Mouse (Mus musculus) lung, postnatal 0 days (tissue): ENCODE results near the gene Acer2. TPM values are rescaled to one million over a fixed set of nuclear protein-coding genes. Genes with fewer than 3 reads are reported as not detected.

Experiments
- ATAC-seq: fragments of 200-750 bp; cut with Nextera tagmentation; 2 replicates; pipeline ENCODE4 v1.8.0; 2017; ENCODE audit warnings: moderate library complexity
- DNase-seq: peaks from one replicate; pipeline ENCODE4 v3.0.0-alpha.2; 2016; ENCODE audit warnings: low spot score
- H3K27ac ChIP-seq: fragments of 300-500 bp; sonication (generic); 2 replicates; pipeline ENCODE4 v1.5.1; 2014; ENCODE audit warnings: antibody characterized with exemption, mild to moderate bottlenecking, low read length, mixed read lengths
- H3K27me3 ChIP-seq: fragments of 300-500 bp; sonication (generic); replicated peaks from 2 replicates; pipeline ENCODE4 v1.6.1; 2014; ENCODE audit warnings: low read length, mixed read lengths; ENCODE audit not compliant: insufficient read depth
- H3K36me3 ChIP-seq: fragments of 300-500 bp; sonication (generic); 2 replicates; pipeline ENCODE4 v1.6.1; 2014; ENCODE audit warnings: low read length, mixed read lengths; ENCODE audit not compliant: insufficient read depth
- H3K4me1 ChIP-seq: fragments of 300-500 bp; sonication (generic); 2 replicates; pipeline ENCODE4 v1.6.1; 2014; ENCODE audit warnings: antibody characterized with exemption, low read depth, low read length, mixed read lengths; ENCODE audit not compliant: insufficient read depth
- H3K4me2 ChIP-seq: fragments of 300-500 bp; sonication (generic); replicated peaks from 2 replicates; pipeline ENCODE4 v1.6.1; 2014; ENCODE audit warnings: low read depth, mild to moderate bottlenecking, low read length, moderate library complexity, mixed read lengths
- H3K4me3 ChIP-seq: fragments of 300-500 bp; sonication (generic); 2 replicates; pipeline ENCODE4 v1.5.1; 2014; ENCODE audit warnings: low read depth, low read length
- H3K9ac ChIP-seq: fragments of 300-500 bp; sonication (generic); replicated peaks from 2 replicates; pipeline ENCODE4 v1.6.1; 2014; ENCODE audit warnings: low read depth, mild to moderate bottlenecking
- H3K9me3 ChIP-seq: fragments of 300-500 bp; sonication (generic); 2 replicates; pipeline ENCODE4 v1.6.1; 2016; ENCODE audit warnings: low read length, mixed read lengths
- CTCF ChIP-seq: IDR thresholded peaks from 2 replicates; pipeline ENCODE4 v1.5.1; 2016; ENCODE audit warnings: antibody characterized with exemption, mild to moderate bottlenecking
- EP300 ChIP-seq: IDR thresholded peaks from 2 replicates; pipeline ENCODE4 v1.6.1; 2016; ENCODE audit warnings: antibody characterized with exemption, mild to moderate bottlenecking, control low read depth
- WGBS: fragments of 180-500 bp; shearing (Covaris S2); extraction: QIAGEN DNeasy Blood & Tissue Kit; methylation state at CpG from one replicate; pipeline ENCODE4 v1.1.7; 2014; 5-methylcytosine and 5-hydroxymethylcytosine counted together
- polyA plus RNA-seq: library from polyadenylated mRNA; unstranded; fragments of >200 nt; fragmentation: Nextera tagmentation; extraction: Ambion mirVana; gene quantifications from 2 replicates; pipeline ENCODE4 v1.2.1, GENCODE M21; 2015

The Acer2 gene
- polyA plus RNA-seq, 1 experiment from 2014 or later = 92.9 TPM

DNA sequence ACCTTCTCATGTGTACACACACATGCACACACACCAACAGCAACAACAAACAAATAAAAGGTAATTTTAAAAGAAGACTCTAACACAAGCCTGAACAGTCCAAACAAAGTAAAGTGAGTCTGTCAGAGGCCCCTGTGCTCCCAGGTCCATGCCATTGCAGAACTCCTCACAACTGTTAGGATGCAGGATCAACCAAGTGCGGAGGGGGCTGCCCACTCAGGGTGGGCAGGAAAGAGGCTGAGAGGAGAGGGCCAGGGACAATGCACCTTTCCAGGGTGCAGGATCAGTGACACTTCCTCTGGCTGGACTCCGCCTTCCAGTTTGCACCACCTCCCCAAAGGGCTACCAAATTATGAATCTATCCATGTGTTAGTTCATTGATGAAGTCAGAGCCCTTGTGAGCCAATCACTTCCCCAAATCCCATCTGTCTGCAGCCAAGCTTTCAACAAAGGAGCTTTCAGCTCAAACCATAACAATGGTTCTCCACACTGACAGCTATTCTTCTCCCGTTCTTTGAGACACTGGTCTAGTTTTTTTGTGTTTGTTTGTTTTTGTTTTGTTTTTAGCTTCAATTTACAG, 49.4 kb downstream of the Acer2 start:
- H3K4me3 ChIP-seq = no peak overlapping the region
- ATAC-seq (no peak), DNase-seq (no peak)
- no peak overlapping the region for H3K9ac ChIP-seq
- H3K4me1 ChIP-seq = no peaks in the 10 kb centered on the region
- no peaks in the 10 kb centered on the region for H3K9me3 ChIP-seq
- no peaks in the 10 kb centered on the region for H3K36me3 ChIP-seq
- 72% methylated on average over 3 of the region's 3 CpGs for WGBS
- H3K27me3 ChIP-seq = no peaks in the 10 kb centered on the region
- H3K27ac ChIP-seq = no peak overlapping the region
- no peak overlapping the region for H3K4me2 ChIP-seq
- TF ChIP-seq EP300 (no peak), CTCF (no peak)

GRCm38 (mm10) chr4:86924804-86925458, 50.7 kb downstream of the Acer2 start:
- ATAC-seq (peak; percentile 50; the same call in 1 of the 2 replicates), DNase-seq (peak; percentile 82)
- TF ChIP-seq EP300 (no peak), CTCF (peak; percentile 94)
- WGBS = 10% methylated on average over 9 of the region's 9 CpGs
- Histone ChIP-seq H3K4me2 (no peak overlapping the region), H3K9ac (no peak overlapping the region), H3K27me3 (no peaks in the 10 kb centered on the region), H3K4me1 (no peaks in the 10 kb centered on the region), H3K4me3 (no peak overlapping the region), H3K36me3 (no peaks in the 10 kb centered on the region), H3K9me3 (no peaks in the 10 kb centered on the region), H3K27ac (no peak overlapping the region)

DNA sequence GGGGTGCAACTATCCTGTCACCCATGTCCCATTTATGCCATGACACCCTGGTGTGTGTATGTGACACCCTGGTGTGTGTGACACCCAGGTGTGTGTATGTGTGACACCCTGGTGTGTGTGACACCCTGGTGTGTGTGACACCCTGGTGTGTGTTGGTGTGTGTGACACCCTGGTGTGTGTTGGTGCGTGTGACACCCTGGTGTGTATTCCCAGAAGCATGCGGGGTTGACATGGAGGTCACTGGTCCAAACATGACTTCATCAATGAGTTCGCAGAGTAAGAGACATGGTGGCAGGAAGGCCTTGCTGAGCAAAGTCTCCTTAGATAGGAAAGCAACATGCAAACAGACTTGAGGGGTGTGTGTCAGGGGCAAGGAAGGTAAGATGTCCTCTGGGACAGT, 52.8 kb downstream of the Acer2 start:
- H3K4me2 ChIP-seq = no peak overlapping the region
- TF ChIP-seq EP300 = no peak
- no peak for TF ChIP-seq CTCF
- no peaks in the 10 kb centered on the region for H3K27me3 ChIP-seq
- no peak for ATAC-seq
- H3K9ac ChIP-seq = no peak overlapping the region
- H3K27ac ChIP-seq = no peak overlapping the region
- no peak overlapping the region for H3K4me3 ChIP-seq
- no peaks in the 10 kb centered on the region for H3K4me1 ChIP-seq
- 76% methylated on average over 3 of the region's 3 CpGs for WGBS
- no peaks in the 10 kb centered on the region for H3K9me3 ChIP-seq
- no peaks in the 10 kb centered on the region for H3K36me3 ChIP-seq
- DNase-seq = no peak

GRCm38 (mm10) chr4:86930101-86930635, 56.0 kb downstream of the Acer2 start:
- no peaks in the 10 kb centered on the region for H3K9me3 ChIP-seq
- peak overlapping the region; percentile 39; the same call in 1 of the 2 replicates for H3K4me3 ChIP-seq
- no peaks in the 10 kb centered on the region for H3K36me3 ChIP-seq
- ATAC-seq (no peak; the same call in 1 of the 2 replicates), DNase-seq (no peak)
- no peaks in the 10 kb centered on the region for H3K27me3 ChIP-seq
- H3K9ac ChIP-seq = no peak overlapping the region
- peak overlapping the region; percentile 58 for H3K4me2 ChIP-seq
- WGBS = 79% methylated on average over 7 of the region's 7 CpGs
- no peaks in the 10 kb centered on the region for H3K4me1 ChIP-seq
- no peak overlapping the region for H3K27ac ChIP-seq
- TF ChIP-seq EP300 = no peak
- TF ChIP-seq CTCF = no peak

- TF ChIP-seq EP300 = no peak
- TF ChIP-seq CTCF = peak; percentile 24; the same call in 1 of the 2 replicates
- Histone ChIP-seq H3K9me3 (no peaks in the 10 kb centered on the region), H3K4me1 (no peaks in the 10 kb centered on the region), H3K36me3 (no peaks in the 10 kb centered on the region), H3K4me2 (peak overlapping the region; percentile 58), H3K4me3 (peak overlapping the region; percentile 39), H3K27ac (no peak overlapping the region), H3K9ac (no peak overlapping the region; the same call in 1 of the 2 replicates), H3K27me3 (no peaks in the 10 kb centered on the region)
- WGBS = 9% methylated on average over 33 of the region's 33 CpGs
- DNase-seq = peak; percentile 63
- ATAC-seq = peak; percentile 74
These were observed 56.6 kb downstream of the Acer2 start for GRCm38 (mm10) chr4:86930636-86931456.

DNA sequence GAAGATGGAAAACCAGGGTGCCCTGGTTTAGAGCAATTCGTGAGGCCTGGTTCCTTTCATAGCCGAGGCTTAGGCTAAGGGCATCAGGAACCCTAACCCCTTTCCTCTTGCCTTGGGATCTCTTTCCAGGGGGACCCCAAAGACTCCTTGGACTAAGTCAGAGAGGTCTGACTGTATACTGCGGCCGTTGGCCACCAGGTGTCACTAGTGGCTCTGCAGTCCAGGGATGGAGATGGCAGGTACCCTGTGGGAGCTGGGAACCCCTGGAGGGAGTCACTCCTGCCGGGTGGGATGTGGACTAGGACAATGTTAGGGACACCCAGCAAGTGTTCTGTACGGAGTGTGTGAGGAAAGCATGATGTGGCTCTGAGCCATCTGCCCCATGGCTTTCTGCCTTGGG, 58.8 kb downstream of the Acer2 start:
- TF ChIP-seq EP300 (no peak), CTCF (peak; percentile 58)
- Histone ChIP-seq H3K9me3 (no peaks in the 10 kb centered on the region), H3K36me3 (no peaks in the 10 kb centered on the region), H3K27ac (no peak overlapping the region), H3K4me1 (no peaks in the 10 kb centered on the region), H3K27me3 (no peaks in the 10 kb centered on the region), H3K4me2 (no peak overlapping the region), H3K9ac (no peak overlapping the region), H3K4me3 (no peak overlapping the region)
- ATAC-seq (no peak), DNase-seq (no peak)
- 85% methylated on average over 6 of the region's 6 CpGs for WGBS
